Mouse (Mus musculus) lung, embryonic 15.5 days (tissue): ENCODE results near the gene Phactr1. TPM values are rescaled to one million over a fixed set of nuclear protein-coding genes. Genes with fewer than 3 reads are reported as not detected.

ENCODE experiments used
- ATAC-seq: fragments of 200-750 bp; cut with Nextera tagmentation; 2 replicates; pipeline ENCODE4 v1.8.0; 2017; ENCODE audit warnings: moderate number of reproducible peaks, borderline replicate concordance; ENCODE audit not compliant: low FRiP score, low TSS enrichment; ENCODE audit errors: extremely low read depth
- H3K27ac ChIP-seq: fragments of 300-500 bp; sonication (generic); 2 replicates; pipeline ENCODE4 v1.5.1; 2015; ENCODE audit warnings: moderate library complexity, mild to moderate bottlenecking, inconsistent platforms
- H3K27me3 ChIP-seq: fragments of 300-500 bp; sonication (generic); 2 replicates; pipeline ENCODE4 v1.6.1; 2015; ENCODE audit warnings: inconsistent platforms
- H3K36me3 ChIP-seq: fragments of 300-500 bp; sonication (generic); 2 replicates; pipeline ENCODE4 v1.6.1; 2015; ENCODE audit warnings: inconsistent platforms
- H3K4me1 ChIP-seq: fragments of 300-500 bp; sonication (generic); 2 replicates; pipeline ENCODE4 v1.6.1; 2015; ENCODE audit warnings: inconsistent platforms
- H3K4me2 ChIP-seq: fragments of 300-500 bp; sonication (generic); 2 replicates; pipeline ENCODE4 v1.6.1; 2015; ENCODE audit warnings: inconsistent platforms, mild to moderate bottlenecking, moderate library complexity
- H3K4me3 ChIP-seq: fragments of 300-500 bp; sonication (generic); 2 replicates; pipeline ENCODE4 v1.5.1; 2015; ENCODE audit warnings: mild to moderate bottlenecking, inconsistent platforms
- H3K9ac ChIP-seq: fragments of 300-500 bp; sonication (generic); 2 replicates; pipeline ENCODE4 v1.6.1; 2015; ENCODE audit warnings: inconsistent platforms
- H3K9me3 ChIP-seq: fragments of 300-500 bp; sonication (generic); 2 replicates; pipeline ENCODE4 v1.6.1; 2016; ENCODE audit warnings: inconsistent platforms
- WGBS: fragments of 180-500 bp; shearing (Covaris S2); methylation state at CpG from one replicate; pipeline ENCODE4 v1.1.7; 2015; 5-methylcytosine and 5-hydroxymethylcytosine counted together
- polyA plus RNA-seq: library from polyadenylated mRNA; unstranded; fragments of >200 nt; fragmentation: Nextera tagmentation; extraction: Ambion mirVana; gene quantifications from 2 replicates; pipeline ENCODE4 v1.2.1, GENCODE M21; 2015

Gene Phactr1
- polyA plus RNA-seq, 1 experiment from 2014 or later = 6.4 TPM

DNA sequence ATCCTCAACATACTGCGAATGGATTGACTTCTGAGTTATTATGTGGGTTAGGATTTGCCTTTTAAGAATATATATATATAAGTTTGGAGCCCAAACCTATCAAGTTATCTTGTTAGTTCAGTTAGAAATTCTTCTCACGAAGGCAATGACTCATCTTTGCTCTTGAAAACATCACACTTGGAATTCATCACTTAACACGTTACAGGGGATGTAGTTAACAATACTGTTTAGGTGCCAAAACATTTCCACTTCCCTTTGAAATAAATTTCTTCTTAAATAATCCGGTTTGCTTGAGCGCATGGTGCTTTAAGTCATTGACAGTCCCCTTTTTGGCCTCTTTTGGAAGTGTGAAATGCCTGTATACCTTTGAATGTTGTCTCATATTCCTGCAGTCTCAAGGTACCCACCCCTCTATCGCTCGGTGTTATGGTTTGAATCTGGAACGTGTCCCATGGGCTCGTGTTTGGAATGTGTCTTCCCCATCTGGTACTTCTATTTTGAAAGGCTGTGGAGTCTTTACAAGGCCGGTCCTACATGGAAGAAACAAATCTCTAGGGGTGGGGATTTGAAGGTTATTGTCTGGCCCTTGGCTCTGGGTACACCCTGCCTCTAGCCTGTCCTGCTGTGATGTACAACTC, 80.6 kb downstream of the Phactr1 start:
- 70% methylated on average over 10 of the region's 10 CpGs for WGBS
- Histone ChIP-seq H3K4me1 (no peaks in the 10 kb centered on the region), H3K4me3 (no peak overlapping the region), H3K36me3 (no peaks in the 10 kb centered on the region), H3K27me3 (no peaks in the 10 kb centered on the region), H3K4me2 (no peak overlapping the region), H3K27ac (no peak overlapping the region), H3K9ac (no peak overlapping the region), H3K9me3 (no peaks in the 10 kb centered on the region)
- no peak for ATAC-seq

DNA sequence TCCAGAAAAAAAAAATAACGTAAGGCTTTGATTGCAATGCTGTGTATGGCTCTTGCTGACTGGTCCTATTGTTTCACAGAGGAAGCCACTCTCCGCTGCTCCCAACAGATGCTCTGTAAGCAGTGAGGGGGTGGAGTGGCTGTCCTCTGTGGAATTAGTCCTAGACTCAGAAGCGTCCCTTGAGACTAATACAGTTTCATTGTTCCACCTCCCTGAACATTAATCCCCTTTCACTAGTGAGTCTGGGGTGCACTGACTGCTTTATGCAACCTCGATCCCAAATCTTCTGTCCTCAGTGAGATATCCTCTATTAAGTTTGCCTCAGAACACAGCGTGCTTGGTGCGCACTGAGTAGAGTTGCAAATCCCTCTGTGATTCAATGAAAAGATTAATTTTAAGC, 91.9 kb downstream of the Phactr1 start:
- Histone ChIP-seq H3K4me2 (no peak overlapping the region), H3K4me1 (no peaks in the 10 kb centered on the region), H3K27me3 (no peaks in the 10 kb centered on the region), H3K36me3 (no peaks in the 10 kb centered on the region), H3K27ac (no peak overlapping the region), H3K4me3 (no peak overlapping the region), H3K9me3 (no peaks in the 10 kb centered on the region), H3K9ac (no peak overlapping the region)
- no peak for ATAC-seq
- 68% methylated on average over 6 of the region's 6 CpGs for WGBS

DNA sequence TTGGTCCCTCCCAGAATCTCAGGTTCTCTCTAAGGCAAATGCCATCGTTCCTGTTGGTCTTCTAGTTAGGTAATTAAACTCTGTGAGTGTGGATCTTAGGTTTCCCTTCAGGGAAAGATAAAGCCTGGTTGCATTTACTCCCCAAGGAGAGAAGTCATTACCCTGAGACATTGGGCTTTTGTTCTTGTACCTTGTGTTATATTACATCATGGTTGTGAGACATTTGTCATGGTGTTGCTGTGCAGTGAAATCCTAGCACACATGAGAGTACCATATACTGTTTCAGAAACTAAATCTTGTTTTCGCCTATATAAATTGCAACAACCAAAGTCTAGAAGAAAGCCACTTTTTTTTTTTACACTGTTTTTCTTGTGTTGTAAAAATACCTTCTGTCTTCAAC, 93.6 kb downstream of the Phactr1 start:
- 69% methylated on average over 2 of the region's 2 CpGs for WGBS
- Histone ChIP-seq H3K36me3 (no peaks in the 10 kb centered on the region), H3K27ac (no peak overlapping the region), H3K9ac (no peak overlapping the region), H3K27me3 (no peaks in the 10 kb centered on the region), H3K9me3 (no peaks in the 10 kb centered on the region), H3K4me1 (no peaks in the 10 kb centered on the region), H3K4me2 (no peak overlapping the region), H3K4me3 (no peak overlapping the region)
- no peak for ATAC-seq

DNA sequence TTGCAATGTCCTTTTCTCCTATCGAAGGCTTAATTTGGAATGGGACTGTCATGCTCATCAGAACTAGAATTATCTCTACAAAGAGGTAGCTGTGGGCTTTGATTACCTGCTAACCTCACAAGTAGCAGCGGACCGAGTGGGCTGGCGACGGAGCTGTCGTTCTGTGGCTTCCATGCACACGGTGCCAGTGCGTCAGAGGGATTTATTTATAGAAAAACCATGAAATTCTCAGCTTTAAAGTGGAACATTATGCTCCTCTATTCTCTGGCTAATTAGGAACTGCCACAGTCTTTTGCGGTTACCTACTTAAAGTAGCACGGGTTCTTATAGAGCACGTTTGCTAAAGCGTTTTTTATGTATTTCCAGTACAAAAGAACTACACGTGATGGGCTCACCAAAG, 101.7 kb downstream of the Phactr1 start:
- Histone ChIP-seq H3K4me2 (no peak overlapping the region), H3K27me3 (no peaks in the 10 kb centered on the region; the same call in 1 of the 2 replicates), H3K9ac (no peak overlapping the region), H3K4me1 (no peaks in the 10 kb centered on the region), H3K9me3 (no peaks in the 10 kb centered on the region), H3K27ac (no peak overlapping the region), H3K4me3 (no peak overlapping the region), H3K36me3 (no peaks in the 10 kb centered on the region)
- 78% methylated on average over 13 of the region's 13 CpGs for WGBS
- no peak for ATAC-seq

DNA sequence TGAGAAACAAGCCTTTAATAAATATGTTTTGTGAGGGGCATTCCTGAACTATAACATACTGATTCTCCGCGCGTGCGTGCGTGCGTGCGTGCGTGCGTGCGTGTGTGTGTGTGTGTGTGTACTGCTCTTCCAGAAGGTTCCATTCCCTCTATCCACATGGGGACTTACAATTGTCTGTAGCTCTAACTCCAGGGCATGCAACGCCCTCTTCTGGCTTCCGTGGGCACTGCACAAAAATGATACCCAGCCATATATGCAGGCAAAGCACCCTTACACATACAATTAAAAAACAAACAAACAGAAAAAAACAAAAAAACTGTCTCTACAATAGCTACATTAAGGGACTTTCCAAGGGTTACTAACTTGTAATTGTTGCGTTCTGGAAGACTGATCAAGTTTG, 108.8 kb downstream of the Phactr1 start:
- Histone ChIP-seq H3K4me3 (no peak overlapping the region), H3K9ac (no peak overlapping the region), H3K4me1 (no peaks in the 10 kb centered on the region), H3K36me3 (no peaks in the 10 kb centered on the region), H3K27me3 (no peaks in the 10 kb centered on the region), H3K9me3 (no peaks in the 10 kb centered on the region), H3K27ac (no peak overlapping the region), H3K4me2 (no peak overlapping the region)
- 87% methylated on average over 13 of the region's 13 CpGs for WGBS
- no peak for ATAC-seq

DNA sequence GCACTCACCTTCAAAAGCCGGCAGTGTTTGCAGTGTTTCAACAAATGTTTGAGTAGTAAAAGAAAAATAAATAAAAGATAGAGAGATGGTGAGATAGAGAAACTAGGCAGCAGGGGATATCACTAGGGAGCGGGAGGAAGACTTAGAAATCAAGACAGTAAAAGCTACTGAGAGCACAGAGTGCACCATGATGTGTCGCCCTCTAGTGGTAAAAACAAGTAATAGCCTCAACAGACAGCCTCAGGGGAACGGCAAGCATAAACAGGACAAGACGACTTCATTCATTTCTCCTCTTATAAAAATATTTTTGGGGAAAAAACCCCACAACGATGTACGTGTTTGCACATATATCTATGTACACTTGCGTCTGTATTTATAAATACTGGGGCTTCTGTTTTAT, 111.9 kb downstream of the Phactr1 start:
- Histone ChIP-seq H3K9me3 (no peaks in the 10 kb centered on the region), H3K36me3 (no peaks in the 10 kb centered on the region), H3K27me3 (no peaks in the 10 kb centered on the region), H3K4me2 (peak overlapping the region; percentile 26; the same call in 1 of the 2 replicates), H3K4me3 (no peak overlapping the region), H3K4me1 (no peaks in the 10 kb centered on the region), H3K9ac (no peak overlapping the region), H3K27ac (no peak overlapping the region)
- no peak for ATAC-seq
- WGBS = 14% methylated on average over 8 of the region's 8 CpGs

DNA sequence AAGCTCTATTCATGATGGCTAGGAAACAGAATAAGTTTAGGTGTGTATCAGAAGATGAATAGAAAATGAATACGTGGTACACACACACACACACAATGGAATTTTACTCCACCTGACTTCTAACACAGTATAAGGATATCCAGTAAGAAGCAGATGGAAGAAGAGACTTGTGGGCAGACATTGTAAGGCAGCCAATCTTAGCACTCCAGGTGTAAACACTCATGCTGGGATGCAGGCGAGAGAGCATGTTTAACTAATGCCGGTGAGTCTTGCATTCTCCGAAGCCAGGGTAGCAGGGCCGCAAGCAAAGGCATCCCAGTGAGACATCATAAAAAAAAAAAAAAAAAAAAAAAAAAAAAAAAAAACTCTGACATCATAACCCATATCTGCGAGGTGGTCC, 120.1 kb downstream of the Phactr1 start:
- Histone ChIP-seq H3K27ac (no peak overlapping the region), H3K4me3 (no peak overlapping the region), H3K9ac (no peak overlapping the region), H3K9me3 (no peaks in the 10 kb centered on the region), H3K4me2 (no peak overlapping the region), H3K4me1 (no peaks in the 10 kb centered on the region), H3K27me3 (no peaks in the 10 kb centered on the region), H3K36me3 (no peaks in the 10 kb centered on the region)
- no peak for ATAC-seq
- 78% methylated on average over 6 of the region's 6 CpGs for WGBS

DNA sequence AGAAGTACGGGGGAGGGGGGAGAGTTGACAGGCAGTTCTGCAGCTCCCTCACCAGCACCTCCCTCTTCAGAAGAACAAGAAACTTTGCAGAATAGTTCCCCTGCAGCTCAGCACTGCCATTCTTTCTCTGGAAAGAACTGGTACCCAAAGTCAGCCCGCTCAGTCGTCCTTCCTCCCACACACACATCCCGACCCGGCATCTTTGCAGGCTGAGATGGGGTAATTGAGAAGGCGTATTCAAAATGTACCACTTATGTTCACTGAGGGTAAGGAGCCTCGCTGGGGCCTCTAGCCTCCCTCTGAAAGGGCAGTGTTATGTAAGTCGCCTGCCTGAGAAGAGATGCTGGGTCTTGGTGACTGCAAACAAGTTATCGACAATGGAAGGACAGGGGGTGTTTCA, 123.9 kb downstream of the Phactr1 start:
- Histone ChIP-seq H3K4me2 (no peak overlapping the region), H3K4me1 (no peaks in the 10 kb centered on the region), H3K36me3 (no peaks in the 10 kb centered on the region), H3K27me3 (no peaks in the 10 kb centered on the region), H3K27ac (no peak overlapping the region), H3K4me3 (no peak overlapping the region), H3K9ac (no peak overlapping the region), H3K9me3 (no peaks in the 10 kb centered on the region)
- WGBS = 47% methylated on average over 9 of the region's 9 CpGs
- ATAC-seq = no peak

DNA sequence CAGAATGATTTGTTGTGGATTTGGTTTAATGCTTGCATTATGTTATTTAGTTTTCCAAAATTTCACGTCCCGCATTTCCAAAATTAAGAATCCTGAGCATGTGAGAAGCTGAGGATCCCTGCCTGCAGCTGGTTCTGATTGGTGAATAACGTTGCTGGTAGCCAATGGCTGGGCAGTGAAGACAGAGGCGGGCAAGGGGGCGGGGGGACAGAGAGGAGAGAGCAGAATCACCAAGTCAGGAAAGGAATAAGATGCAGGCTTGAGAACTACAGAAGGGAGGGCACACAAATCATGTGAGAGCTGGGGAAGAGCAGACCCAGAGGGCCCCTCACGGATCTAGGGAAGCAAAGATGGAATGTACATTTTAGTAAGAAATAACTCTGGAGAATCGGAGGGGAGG, 132.3 kb downstream of the Phactr1 start:
- no peak overlapping the region for H3K9ac ChIP-seq
- H3K4me3 ChIP-seq = peak overlapping the region; percentile 12; the same call in 1 of the 2 replicates
- H3K4me1 ChIP-seq = 0 out of 2 replicates have a peak, but pooled peaks cover 9% of the 10 kb centered on the region
- no peaks in the 10 kb centered on the region for H3K36me3 ChIP-seq
- H3K27ac ChIP-seq = no peak overlapping the region
- H3K4me2 ChIP-seq = peak overlapping the region; percentile 48
- peak; percentile 83; the same call in 1 of the 2 replicates for ATAC-seq
- WGBS = 10% methylated on average over 7 of the region's 7 CpGs
- H3K9me3 ChIP-seq = no peaks in the 10 kb centered on the region
- no peaks in the 10 kb centered on the region for H3K27me3 ChIP-seq

DNA sequence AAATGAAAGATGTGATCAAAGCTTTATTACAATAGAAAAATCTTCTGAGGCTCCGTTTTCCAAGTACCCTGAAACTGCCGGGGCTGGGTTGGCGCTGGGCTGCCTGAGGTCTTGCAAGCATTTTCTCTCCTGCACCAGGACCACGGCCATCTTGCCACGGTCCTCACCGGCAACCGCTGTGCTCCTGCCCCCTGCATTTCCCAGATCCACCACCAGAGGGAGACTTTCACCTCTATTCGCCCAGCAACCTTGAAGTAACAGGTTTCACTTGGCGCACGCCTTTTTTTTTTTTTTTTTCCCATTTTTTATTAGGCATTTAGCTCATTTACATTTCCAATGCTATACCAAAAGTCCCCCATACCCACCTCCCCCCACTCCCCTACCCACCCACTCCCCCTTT, 138.0 kb downstream of the Phactr1 start:
- no peak overlapping the region for H3K27ac ChIP-seq
- H3K36me3 ChIP-seq = no peaks in the 10 kb centered on the region
- no peak overlapping the region for H3K4me2 ChIP-seq
- H3K4me3 ChIP-seq = no peak overlapping the region
- no peak overlapping the region for H3K9ac ChIP-seq
- H3K27me3 ChIP-seq = no peaks in the 10 kb centered on the region
- H3K9me3 ChIP-seq = no peaks in the 10 kb centered on the region
- 43% methylated on average over 10 of the region's 10 CpGs for WGBS
- H3K4me1 ChIP-seq = peaks cover 8% of the 10 kb centered on the region; the same call in 1 of the 2 replicates
- ATAC-seq = no peak

DNA sequence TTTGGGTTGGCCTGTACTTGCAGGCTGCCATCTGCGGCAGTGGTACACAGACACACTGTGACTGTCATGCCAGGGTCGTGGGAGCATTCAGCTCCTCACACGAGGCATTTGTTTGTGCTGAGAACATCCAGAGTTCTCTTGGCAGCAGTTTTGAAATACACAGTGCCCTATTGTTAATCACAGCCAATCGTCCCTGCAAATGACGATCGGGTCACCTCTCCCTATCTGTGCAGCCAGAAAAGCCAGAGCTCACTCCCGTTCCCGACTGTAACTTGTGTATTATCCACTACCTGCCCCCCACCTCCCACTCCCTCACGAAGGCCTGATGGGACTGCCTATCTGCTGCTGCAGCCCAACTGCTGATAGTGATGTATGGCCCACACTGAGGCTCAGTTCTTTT, 140.1 kb downstream of the Phactr1 start:
- no peak for ATAC-seq
- H3K4me3 ChIP-seq = no peak overlapping the region
- no peaks in the 10 kb centered on the region for H3K27me3 ChIP-seq
- H3K4me2 ChIP-seq = no peak overlapping the region
- no peaks in the 10 kb centered on the region for H3K36me3 ChIP-seq
- H3K9ac ChIP-seq = no peak overlapping the region
- H3K9me3 ChIP-seq = no peaks in the 10 kb centered on the region
- WGBS = 47% methylated on average over 9 of the region's 9 CpGs
- H3K27ac ChIP-seq = no peak overlapping the region
- H3K4me1 ChIP-seq = peaks cover 4% of the 10 kb centered on the region; the same call in 1 of the 2 replicates

DNA sequence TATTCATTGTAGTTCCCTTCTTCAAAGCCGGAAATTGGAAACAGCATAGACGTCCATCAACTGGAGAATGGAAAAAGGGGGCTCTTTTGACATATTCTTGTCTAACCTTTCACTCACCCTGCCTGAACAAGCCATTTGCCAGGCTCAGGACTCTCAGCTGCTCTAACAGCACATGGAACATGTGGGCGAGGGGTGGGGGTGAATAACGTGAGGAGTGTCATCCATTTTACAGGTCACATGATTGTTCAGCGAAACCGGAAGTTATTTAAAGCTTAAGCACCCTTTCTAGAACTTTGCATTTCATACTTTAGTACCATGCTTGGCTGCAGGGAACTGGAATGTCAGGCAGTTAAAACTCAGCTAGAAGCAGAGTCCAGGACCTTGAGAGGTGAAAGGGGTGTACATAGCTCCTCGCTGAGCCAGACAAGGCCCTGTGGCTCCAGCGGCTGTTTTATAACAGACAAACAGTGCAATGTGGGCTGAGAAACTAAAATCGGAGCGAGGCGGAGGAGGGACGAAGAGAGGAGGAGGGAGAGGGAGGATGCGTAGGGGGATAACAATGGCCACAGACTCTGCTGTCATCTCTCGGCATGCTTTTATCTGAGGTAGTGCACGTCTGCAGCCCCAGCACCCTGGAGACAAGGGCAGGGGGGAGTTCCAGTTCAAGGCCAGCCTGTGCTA, 141.1 kb downstream of the Phactr1 start:
- H3K36me3 ChIP-seq = no peaks in the 10 kb centered on the region
- H3K4me3 ChIP-seq = no peak overlapping the region
- H3K9ac ChIP-seq = no peak overlapping the region
- no peaks in the 10 kb centered on the region for H3K9me3 ChIP-seq
- no peak overlapping the region for H3K4me2 ChIP-seq
- ATAC-seq = no peak
- H3K4me1 ChIP-seq = peaks cover 4% of the 10 kb centered on the region; the same call in 1 of the 2 replicates
- H3K27me3 ChIP-seq = no peaks in the 10 kb centered on the region
- 67% methylated on average over 15 of the region's 15 CpGs for WGBS
- no peak overlapping the region for H3K27ac ChIP-seq
